Mouse (Mus musculus) neural tube, embryonic 10.5 days (tissue): ENCODE results near the gene Mettl24.
"Not testable (repeated sequence)": the region's sequence is repeated elsewhere in the genome, so short reads cannot be mapped to it uniquely, and the experiment has no call there.

Experiments
- DNase-seq: peaks from one replicate; pipeline ENCODE4 v3.0.0-alpha.2; 2017; ENCODE audit warnings: low spot score; ENCODE audit errors: extremely low spot score

The Mettl24 gene

DNA sequence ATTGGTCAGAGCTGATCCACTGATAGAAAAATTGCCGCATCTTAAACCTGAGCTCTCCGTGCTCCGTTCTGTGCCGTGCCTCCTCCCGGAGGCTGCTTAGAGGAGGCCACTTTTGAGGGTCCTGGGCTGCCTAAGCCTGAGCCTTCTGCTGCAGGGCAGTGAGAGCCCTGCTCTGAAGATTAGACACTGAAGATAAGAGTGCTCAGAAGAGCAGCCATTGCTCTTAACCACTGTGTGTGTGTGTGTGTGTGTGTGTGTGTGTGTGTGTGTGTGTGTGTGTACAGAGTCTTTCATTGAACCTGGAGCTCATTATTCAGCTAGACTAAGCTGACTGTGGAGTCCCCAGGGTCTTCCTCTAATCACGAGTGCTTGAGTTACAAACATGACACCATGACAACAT is 53.1 kb downstream of the Mettl24 start:
- no peak for DNase-seq

DNA sequence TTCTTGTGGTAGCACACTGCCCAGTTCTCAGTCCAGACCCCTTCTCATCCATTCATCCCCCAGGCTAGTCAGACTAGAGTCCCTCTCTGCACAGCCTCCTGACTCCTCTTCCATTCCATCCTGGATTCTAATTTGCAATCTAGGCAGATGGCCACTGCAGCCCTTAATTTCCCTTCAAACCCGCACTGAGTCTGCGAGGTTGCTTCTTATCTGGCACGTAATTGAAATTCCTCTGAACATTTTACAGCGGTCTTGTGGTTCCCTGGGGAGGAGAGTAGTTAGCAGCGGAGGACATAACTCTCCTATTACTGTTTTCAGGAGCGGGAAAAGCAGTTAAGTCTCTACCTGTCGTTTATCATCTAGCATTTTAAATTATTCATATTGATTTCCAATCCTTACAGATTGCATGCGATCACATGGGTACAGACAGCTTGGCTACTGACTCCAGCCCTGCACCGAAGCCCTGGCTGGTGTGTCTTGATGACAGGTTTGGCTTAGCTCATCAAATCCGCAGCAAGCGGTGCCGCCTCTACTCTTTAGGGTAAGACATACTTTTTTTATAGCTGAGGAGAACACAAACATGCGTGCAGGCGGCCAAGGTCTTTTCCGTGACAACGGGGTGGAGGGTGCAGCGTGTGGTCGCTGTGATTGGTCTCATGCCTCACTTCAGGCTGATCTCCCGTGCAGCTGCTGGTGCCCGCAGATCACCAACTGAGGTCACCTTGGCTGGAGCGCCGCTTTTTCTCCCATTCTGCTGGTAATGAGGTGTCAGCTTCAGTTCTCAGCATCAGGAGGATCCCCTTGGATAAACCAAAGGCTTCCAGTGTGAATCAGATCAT is 54.4 kb downstream of the Mettl24 start:
- DNase-seq: no peak

- DNase-seq: no peak
These were observed 57.6 kb downstream of the Mettl24 start for GRCm38 (mm10) chr10:40740696-40741095.

DNA sequence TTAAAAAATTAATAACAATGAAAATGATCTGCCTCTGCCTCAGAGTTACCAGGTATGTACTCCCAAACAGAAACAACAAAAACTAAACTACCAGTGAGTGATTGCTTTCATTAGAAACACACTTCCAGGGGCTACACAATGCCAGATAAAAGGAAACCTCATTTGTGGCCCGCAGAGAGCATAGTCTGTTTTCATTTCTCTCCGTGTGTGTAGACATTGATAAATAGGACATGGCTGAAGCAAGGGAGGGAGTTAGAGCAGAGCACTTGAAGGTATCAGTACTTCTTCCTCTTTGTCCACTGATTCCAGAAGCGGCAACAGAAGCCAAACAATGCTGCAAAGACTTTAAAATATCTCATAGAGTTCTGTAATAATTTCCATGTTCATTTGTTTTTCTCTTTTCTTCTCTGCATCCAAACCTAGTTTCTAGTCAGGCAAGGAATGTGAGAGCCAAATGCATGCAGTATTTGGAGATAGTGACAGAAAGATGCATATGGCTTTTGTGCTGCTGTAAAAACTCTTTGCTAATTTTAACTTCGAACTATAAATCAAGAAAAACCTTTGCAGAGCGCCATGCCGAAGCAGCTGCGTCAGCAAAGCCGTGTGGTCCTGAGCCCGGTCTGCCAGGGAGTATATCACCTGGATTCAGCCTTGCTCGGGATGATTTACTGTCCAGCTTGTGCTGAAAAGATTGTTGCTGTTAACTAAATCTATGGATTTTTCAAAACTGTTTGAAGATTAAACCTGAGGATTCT is 67.4 kb downstream of the Mettl24 start:
- no peak for DNase-seq

DNA sequence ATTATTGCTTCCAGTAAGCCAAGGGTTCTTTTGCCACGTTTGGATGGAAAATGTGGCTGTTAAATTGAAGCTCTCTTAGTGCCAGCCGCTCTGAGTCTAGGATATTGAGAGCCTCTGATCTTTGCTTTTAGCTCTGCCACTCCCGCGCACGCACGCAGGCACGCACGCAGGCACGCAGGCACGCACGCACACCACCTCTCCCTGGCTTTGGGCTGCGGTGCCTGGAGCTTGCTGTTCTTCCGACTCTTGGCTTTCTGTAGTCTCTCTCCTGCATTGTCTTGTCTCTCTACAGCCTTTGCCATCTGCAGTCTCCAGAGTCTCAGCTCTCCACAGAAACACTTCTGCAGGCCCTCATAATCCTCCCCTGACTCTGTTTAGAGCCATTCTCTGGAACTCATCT is 68.1 kb downstream of the Mettl24 start:
- no peak for DNase-seq

- no peak for DNase-seq
These were observed 70.0 kb downstream of the Mettl24 start for GRCm38 (mm10) chr10:40753036-40753435.

- DNase-seq: no peak
These were observed 75.3 kb downstream of the Mettl24 start for GRCm38 (mm10) chr10:40758171-40759010.

- DNase-seq: not testable (repeated sequence)
These were observed 76.5 kb downstream of the Mettl24 start for GRCm38 (mm10) chr10:40759391-40760194.

DNA sequence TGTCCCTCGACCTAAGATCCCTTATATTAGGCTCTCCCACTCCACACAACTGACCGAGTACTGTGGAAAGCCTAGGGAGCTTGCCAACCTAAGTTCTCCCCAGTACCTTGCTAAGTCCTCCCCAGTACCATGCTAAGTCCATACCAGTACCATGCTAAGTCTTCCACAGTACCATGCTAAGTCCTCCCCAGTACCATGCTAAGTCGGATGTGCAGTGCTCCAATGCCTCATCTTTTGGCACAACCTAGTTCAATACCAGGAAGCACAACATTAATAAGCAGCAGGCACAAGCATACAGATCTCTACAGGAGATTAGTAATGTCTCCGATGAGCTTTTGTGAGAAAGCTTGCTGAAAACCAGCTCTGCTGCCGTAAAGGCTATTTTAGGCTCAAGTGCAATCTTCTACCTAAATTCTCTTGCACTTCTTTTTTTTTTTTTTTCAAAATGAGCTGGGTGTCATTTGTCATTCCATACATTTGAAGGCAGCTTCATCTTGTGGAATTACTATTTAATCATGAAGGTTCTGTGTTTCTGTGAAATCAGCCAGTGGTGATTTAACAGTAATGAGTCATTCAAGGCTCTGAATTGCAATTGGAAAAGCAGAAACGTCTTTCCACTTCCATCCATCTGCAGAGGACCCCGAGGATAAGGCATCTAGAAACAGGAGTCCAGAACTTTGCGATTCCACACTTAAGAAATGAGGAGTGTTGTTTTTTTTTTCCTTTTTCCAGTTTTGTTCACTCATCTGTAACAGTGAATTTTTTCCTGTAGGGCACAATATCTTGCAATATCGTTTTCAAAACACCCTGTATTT is 77.3 kb downstream of the Mettl24 start:
- no peak for DNase-seq

DNA sequence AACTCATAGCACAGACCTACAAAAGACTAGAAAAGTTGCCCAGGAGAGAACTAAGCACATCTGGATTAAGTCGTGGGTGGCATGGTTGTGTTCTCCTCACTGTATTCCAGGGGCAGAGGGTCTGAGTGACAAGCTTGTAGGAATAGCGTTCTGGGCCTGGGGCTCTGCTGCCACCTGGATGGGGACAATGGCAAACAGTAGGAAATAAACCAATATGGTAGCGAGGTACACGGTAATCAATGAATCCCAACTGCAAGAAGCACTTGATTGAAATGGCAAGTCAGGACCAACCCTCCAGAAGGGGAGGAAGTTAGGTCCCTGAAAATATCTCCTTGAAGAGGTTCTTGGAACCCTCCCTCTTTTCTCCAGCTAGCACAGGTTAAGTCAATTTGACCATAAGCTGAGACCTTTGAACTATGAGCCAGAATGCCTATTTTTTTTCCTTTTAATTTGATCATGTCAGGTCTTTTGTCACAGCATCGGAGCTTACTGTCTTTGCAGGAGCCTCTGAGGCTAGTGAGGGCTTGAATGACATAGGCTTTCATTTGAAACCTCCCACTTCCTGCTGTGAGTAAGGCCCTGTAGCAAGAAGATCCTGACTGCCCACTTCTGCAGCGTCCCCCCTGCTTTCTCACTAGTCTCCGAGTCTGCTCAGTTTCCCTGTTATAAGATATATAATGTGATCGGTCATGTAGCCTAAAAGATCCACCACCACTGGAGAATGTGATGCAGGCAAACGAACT is 78.1 kb downstream of the Mettl24 start:
- DNase-seq: no peak

GRCm38 (mm10) chr10:40762624-40763023 is 79.5 kb downstream of the Mettl24 start:
- no peak for DNase-seq

- DNase-seq: no peak
These were observed 80.1 kb downstream of the Mettl24 start for GRCm38 (mm10) chr10:40763084-40763720.

DNA sequence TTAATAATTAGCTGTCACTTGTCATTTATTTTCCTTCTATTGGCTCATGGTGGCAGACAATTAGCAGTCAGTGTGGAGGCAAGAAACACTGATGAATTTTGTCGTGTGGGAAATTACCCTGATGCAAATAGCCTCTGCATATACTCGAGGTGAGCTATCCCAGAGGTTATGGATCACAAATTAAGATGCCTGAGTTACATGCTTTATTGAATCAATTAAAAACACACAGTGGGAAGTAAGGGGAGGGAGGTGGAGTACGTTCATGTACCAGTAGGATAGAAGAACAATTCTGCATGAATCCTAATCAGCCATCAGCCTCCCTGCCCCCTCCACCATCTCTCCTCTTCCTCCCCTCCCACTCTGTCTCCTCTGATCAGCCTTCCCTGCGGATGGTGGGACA is 89.2 kb downstream of the Mettl24 start:
- no peak for DNase-seq

GRCm38 (mm10) chr10:40775151-40775550 is 92.1 kb downstream of the Mettl24 start:
- DNase-seq: no peak

GRCm38 (mm10) chr10:40775655-40776054 is 92.6 kb downstream of the Mettl24 start:
- DNase-seq: no peak

- DNase-seq: peak; percentile 34
These were observed 94.1 kb downstream of the Mettl24 start for GRCm38 (mm10) chr10:40777171-40777570.

GRCm38 (mm10) chr10:40778472-40778871 is 95.4 kb downstream of the Mettl24 start:
- DNase-seq: no peak

GRCm38 (mm10) chr10:40790406-40790805 is 107.3 kb downstream of the Mettl24 start:
- DNase-seq: no peak

DNA sequence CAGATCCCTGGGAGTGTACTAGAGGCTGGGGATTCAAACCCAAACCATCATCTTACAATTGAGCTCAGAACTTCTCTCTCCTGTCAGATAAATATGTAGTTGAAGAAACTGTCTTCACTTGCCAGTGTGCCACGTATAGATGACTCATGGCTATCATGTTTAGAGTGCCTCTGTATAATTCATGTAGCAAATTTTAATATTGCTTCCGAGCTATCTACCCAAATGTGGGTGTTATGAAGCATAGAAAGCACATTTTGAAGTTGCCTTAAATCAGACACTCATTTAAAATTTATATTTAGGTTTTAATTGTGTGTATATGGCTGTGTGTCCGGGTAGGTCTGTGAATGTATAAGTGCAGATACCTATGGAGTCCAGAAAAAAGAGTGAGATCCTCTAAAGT is 109.0 kb downstream of the Mettl24 start:
- DNase-seq: no peak
